Mouse (Mus musculus) layer of hippocampus, postnatal 10 days (tissue): ENCODE data around the gene Aldh2. TPM values are rescaled to one million over a fixed set of nuclear protein-coding genes. Genes with fewer than 3 reads are reported as not detected.
A peak's percentile ranks its signal among the peaks of the same experiment; 100 is the strongest.
"Not testable (repeated sequence)": the region's sequence is repeated elsewhere in the genome, so short reads cannot be mapped to it uniquely, and the experiment has no call there.

Experiments used
- DNase-seq, 2 experiments: peaks; one replicate each; pipeline ENCODE4 v3.0.0; 2021; ENCODE audit warnings: low spot score in 2 of 2
- long read RNA-seq: library from polyadenylated mRNA; stranded (forward); transcript quantifications from one replicate; pipeline ENCODE4 v2.0.0, GENCODE M21; 2023
- total RNA-seq, 2 experiments: library from RNA; stranded (reverse); gene quantifications; 2 replicates each; pipeline ENCODE4 v1.2.3; 2021

The Aldh2 gene
- total RNA-seq, result 10 to 100 TPM; 90.7 to 93.9 TPM
- long read RNA-seq, transcript Aldh2-201 (13 exons, 3,867 nt), result major isoform, 10 of 15 reads
- long read RNA-seq, partial matches to known transcripts, result 1 of 15 reads
- long read RNA-seq, other reads (novel, unspliced or antisense), result 3 of 15 reads

DNA sequence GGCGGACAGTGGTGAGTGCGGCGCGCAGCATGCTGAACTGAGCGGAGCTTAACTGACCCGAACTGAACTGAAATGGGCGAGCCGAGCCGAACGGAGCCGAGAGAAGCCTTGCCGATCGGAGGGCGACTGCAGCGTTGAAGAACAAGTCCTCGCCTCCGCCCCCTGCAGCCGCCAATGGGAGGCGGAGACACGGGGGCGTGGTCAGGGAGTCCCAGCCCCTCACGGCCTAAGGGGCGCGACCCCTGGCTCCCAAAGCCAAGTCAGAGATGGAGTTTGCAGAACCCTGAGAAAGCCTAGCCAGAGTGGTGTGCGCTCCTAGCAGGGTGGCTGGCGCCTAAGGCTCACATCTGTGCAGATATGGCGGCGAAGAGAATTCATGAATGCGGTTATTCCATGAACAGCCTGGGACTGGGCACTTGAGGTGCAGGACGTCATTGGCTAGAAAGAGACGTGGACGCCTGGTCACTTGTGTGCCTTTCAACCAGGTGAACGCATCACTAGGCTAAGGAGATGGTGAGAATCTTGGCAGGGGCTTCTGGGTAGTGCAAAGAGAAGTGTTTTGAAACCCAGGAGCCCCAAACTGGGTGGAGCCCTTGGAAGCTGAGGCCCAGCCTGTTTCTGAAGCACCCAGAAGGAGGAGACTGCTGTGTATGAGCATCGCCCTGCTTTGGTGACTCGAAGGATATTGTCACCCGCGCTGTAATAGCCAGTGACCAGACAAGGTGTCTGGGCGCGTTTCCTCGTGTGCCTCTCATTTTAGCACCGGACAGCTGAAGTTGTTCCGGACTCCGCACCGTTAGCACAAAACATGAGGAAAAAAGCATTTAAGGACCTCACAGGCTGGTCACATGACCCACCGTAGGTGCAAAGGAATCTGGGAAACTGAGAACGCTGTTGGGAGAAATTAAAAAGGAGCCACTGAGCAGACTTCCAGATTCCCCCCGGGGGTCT is at the start of gene Aldh2:
Gene Aldh2, minus strand, starts transcription at position 374 of the 951 bp plus-strand sequence.
- peak; percentile 77 to 82 for DNase-seq

DNA sequence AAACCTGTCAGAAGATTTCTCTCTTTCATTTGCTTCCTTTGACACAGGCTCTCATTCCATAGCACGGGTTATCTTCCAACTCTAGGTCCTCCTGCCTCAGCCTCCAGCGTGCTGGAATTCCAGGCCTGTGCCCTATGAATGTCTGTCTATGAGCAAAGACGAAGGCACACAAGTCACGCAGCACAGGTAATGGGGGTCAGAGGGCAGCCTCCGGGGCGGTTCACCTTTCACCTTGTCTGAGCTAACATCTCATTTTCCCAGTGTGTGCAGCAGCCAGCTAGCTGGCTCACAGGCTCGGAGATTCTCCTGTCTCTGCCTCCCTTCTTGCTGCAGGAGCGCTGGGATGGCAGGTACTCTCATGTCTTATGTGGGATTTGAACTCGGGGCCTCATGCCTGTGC is 46.0 kb upstream of the Aldh2 start:
- no peak for DNase-seq

GRCm38 (mm10) chr5:121637296-121637695 is 43.7 kb upstream of the Aldh2 start:
- DNase-seq, result no peak

DNA sequence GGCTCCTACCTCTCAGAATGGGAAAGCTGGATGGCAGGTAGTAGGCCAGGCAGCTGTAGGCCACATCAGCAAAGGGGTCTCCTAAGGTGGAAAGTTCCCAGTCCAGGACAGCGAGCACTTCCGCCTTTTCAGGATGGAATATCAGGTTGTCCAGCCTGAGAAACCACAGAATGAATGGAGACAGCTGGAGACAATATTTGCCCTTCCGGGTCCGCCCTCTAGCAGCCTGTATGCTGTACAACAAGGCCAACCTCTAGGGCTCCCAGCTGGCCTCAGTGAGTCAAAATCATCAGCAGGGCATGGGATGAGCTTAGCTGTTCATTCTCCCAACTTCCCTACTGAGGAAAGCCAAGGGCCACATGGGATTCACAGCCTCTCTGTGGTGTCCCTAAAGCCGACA is 41.0 kb upstream of the Aldh2 start:
- no peak for DNase-seq

DNA sequence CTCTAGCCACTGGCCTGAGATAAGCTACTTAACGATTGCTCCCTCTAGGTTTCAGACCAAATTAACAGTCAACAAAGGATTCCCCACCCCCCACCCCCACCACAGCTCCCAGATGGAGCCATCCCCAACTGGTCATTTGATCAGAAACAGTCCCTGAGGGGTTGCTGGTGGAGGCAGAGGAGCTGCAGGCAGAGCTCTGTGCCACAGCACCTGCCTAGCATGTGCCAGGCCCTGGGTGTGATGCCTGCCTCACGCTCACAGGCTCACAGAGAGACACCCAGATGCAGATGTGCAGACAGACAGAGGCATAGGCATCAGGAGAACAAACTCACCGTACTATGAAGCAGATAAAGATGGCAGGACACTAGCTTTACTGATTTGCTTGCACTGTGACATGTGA is 39.2 kb upstream of the Aldh2 start:
- no peak for DNase-seq

DNA sequence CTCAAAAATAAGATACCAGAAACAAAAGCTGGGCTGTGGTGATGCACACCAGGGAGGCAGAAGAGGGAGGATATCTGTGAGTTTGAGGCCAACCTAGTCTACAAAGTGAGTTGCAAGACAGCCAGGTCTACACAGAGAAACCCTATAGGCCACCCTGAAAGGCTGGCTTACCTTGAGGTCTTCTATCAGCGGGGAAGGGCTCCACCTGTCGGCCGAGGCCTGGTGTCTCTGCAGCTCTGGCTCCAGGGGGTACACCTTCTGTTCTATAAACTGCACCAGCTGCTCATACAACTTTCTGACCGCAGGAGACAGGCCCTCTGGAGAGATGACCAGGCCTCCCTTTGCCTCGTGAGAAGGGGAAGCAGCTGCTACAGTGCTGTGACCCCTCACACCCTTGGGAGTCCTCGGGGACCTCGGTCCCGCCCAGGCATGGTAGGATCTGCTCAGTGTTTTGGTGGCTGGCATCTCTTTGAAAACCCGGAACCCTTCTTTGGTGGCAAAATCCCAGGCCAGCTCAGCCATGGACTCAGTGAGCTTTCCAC is 37.6 kb upstream of the Aldh2 start:
- DNase-seq, result not testable (repeated sequence)

DNA sequence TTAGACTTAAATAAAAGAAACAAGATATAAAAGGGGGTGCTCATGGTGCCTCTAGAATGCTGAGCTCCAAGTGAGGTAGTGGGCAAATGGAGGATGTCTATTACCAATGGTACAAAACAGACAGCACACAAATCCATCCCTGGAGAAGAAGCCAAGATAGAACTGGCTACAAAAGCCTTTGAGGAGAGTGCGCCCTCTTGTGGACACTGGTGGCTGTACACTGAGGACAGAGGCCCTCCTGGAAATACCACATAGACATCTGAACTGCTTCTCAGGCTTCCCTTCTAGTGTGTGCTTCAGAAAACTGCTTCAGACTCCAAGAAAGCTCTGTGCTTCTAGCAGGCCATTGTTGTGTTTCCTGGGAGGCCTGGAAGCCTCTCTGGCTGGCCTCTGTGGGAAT is 34.2 kb upstream of the Aldh2 start:
- DNase-seq, result peak; percentile 79

DNA sequence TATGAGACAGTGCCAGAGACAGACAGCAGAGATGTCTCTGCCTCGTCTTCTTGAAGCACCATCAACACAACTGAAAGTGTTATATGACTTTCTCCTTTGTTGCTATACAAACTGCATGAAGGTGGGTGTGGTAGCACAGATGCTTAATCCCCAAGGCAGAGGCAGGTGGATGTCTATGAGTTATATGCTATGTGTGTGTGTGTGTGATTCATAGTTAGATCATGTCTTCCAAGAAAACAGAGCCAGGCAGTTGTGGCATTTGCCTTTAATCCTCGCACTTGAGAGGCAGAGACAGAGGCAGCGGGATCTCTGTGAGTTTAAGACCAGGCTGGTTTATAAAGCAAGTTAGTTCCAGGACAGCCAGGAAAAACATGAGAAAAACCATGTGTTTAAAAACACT is 29.6 kb upstream of the Aldh2 start:
- DNase-seq, result no peak

- no peak for DNase-seq
These were observed 27.5 kb upstream of the Aldh2 start for GRCm38 (mm10) chr5:121621102-121621501.

DNA sequence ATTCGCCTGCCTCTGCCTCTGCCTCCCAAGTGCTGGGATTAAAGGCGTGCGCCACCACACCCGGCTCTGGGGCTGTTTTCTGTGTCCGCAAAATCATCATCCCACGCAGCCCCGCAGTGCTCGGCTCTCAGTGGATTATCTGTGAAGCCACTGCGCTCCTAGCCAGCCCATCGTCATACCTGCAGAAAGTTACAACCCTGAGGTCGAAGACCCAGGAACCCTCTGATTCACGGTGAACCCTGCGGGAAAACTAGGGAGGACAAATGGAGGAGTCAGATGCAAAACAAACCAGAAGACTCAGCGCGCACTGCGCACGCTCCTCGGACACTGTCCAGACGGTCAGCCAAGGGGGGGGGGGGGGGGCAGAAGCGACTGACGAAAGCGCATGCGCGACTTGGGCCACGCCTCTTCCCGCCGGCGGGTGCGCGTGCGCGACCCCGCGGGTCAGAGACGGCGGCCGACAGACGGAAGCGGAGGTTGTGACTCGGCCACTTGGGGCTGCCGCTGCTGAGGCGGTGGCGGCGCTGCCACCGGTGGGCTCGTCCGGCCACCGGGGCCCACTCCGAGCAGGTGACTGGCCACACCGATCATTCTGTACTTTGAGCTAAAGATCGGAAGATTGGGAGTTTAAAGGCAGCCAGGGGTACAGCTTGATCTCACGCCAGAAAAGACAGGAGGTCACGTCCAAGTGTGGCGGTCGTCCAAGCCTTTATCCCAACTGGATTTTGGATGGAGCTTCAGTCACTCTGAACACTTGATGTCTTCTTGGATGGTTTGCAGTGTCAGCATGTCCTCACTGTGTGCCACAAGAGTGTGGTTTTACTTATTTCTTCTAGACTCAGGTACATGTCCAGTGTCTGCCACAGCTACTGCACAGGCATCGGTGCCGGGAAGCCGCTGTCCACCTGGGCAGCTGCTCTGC is 25.2 kb upstream of the Aldh2 start, which contains the start of gene Acad12:
Gene Acad12, minus strand, starts transcription at position 347 of the 922 bp plus-strand sequence.
- DNase-seq, result peak; percentile 71 to 81

GRCm38 (mm10) chr5:121614921-121615320 is 21.3 kb upstream of the Aldh2 start:
- not testable (repeated sequence) for DNase-seq

GRCm38 (mm10) chr5:121612036-121612435 is 18.4 kb upstream of the Aldh2 start:
- no peak for DNase-seq

DNA sequence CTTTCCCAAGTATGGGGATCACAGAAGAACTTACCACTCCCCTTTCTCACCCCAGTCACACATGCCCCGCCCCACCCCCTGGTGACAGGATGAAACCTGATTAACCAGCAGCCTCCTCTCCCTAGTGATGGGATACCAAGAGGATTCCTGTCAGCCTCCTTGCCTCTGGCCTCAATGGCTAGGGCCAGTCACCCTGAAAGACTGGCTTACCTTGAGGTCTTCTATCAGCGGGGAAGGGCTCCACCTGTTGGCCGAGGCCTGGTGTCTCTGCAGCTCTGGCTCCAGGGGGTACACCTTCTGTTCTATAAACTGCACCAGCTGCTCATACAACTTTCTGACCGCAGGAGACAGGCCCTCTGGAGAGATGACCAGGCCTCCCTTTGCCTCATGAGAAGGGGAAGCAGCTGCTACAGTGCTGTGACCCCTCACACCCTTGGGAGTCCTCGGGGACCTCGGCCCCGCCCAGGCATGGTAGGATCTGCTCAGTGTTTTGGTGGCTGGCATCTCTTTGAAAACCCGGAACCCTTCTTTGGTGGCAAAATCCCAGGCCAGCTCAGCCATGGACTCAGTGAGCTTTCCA is 16.0 kb upstream of the Aldh2 start:
- not testable (repeated sequence) for DNase-seq

DNA sequence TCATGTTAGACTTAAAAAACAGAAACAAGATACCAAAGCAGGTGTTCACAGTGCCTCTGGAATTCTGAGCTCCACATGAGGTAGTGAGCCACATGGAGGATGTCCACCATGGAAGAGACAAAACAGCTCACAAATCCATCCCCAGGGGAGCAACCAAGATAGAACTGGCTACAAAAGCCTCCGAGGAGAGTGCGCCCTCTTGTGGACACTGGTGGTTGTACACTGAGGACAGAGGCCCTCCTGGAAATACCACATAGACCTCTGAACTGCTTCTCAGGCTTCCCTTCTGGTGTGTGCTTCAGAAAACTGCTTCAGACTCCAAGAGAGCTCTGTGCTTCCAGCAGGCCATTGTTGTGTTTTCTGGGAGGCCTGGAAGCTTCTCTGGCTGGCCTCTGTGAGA is 12.5 kb upstream of the Aldh2 start:
- peak; percentile 83 for DNase-seq

GRCm38 (mm10) chr5:121603815-121604214 is 10.2 kb upstream of the Aldh2 start:
- DNase-seq, result not testable (repeated sequence)

DNA sequence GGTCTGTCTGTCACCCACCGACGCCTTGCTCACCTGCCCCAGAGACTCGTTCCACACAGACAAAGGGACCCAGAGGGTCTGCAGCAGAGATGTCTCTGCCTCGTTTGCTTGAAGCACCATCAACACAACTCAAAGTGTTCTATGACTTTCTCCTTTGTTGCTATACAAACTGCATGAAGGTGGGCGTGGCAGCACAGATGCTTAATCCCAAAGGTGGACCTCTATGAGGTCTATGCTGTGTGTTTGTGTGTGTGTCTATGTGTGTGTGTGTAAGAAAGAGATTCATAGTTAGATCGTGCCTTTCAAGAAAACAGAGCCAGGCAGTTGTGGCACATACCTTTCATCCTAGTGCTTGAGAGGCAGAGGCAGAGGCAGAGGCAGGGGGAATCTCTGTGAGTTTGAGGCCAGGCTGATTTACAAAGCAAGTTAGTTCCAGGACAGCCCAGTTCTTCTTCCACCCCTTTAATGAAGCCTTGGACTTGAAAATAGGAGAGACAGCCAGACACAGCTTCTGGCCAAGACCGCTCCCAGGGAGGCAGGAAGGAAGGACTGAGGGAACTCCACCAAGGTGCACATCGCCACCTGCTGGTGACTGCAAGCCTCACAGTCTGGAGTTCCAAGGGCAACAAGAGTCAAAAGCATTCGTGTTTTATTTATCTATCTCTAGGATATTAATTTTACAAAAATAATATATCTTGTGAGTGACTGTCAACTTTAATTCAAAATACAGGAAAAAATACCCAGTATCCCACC is 8.1 kb upstream of the Aldh2 start:
- peak; percentile 89 to 90 for DNase-seq

DNA sequence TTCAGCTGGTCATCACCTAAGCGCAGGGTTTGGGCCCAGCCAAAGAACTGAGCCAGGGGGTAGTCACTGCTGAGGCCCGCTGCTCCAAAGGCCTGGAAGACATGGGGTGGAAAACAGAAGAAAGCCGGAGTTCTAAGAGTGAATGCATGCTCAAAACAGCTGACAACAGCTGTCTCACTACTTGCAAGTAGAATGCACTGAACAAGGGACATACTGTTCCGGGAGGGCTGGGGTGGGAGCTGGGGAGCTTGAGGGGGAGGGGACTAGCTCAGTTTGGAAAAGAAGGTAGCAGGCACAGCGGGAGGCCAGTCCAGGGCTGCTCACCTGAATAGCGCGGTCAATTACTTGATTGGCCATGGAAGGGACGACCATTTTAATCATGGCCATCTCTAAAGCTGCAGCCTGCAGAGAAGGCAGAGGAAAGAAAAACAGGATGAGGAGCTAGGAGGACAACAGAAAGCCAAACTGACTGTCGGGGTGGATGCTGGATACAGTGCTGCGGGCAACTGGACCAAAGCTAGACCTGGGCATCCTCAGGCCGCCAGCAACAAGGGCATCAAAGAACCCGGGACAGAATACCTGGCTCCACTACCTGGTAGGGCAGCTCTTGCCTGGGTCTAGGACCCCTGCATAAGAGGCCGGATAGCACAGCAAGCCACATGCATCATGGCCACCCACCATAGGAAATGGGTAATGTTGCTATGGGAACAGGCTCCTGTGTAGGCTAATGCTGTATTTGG is 5.4 kb upstream of the Aldh2 start:
- DNase-seq, result no peak

- DNase-seq, result no peak
These were observed 4.4 kb upstream of the Aldh2 start for GRCm38 (mm10) chr5:121597991-121598537.

- no peak for DNase-seq
These were observed 3.7 kb upstream of the Aldh2 start for GRCm38 (mm10) chr5:121597332-121597731.
